Mouse (Mus musculus) CH12.LX (cell line): Measurements from ENCODE around the gene Glp2r. TPM values are rescaled to one million over a fixed set of nuclear protein-coding genes. Genes with fewer than 3 reads are reported as not detected.

Source experiments
- DNase-seq: peaks from one replicate; pipeline ENCODE4 v3.0.0-alpha.2; 2013; ENCODE audit errors: extremely low read depth
- H3K27ac ChIP-seq: 2 replicates; pipeline ENCODE4 v1.5.1; 2012; ENCODE audit warnings: low read depth, mild to moderate bottlenecking, control low read depth, moderate library complexity; ENCODE audit not compliant: insufficient read depth
- H3K27me3 ChIP-seq: replicated peaks from 2 replicates; pipeline ENCODE3; 2012; ENCODE audit warnings: inconsistent platforms
- H3K36me3 ChIP-seq, 2 experiments: replicated peaks in 1 of 2; 2 replicates each; pipeline versions ENCODE3 to v1.6.1; 2012; ENCODE audit warnings: inconsistent platforms in 1 of 2, low read length in 1 of 2, mild to moderate bottlenecking in 1 of 2, mixed read lengths in 1 of 2, moderate library complexity in 1 of 2; ENCODE audit not compliant: control insufficient read depth in 1 of 2, insufficient read depth in 1 of 2
- H3K4me1 ChIP-seq, 2 experiments: 2 replicates each; pipeline ENCODE4 v1.6.1; 2012; ENCODE audit warnings: inconsistent platforms in 1 of 2, moderate library complexity in 1 of 2; ENCODE audit not compliant: insufficient read depth in 2 of 2, control insufficient read depth in 1 of 2
- H3K4me2 ChIP-seq: 2 replicates; pipeline ENCODE4 v1.6.1; 2012; ENCODE audit warnings: low read depth, mild to moderate bottlenecking, control low read depth; ENCODE audit not compliant: poor library complexity, insufficient read depth, severe bottlenecking
- H3K4me3 ChIP-seq, 3 experiments: fragments of 150-350 bp in 1 of 3; sonication (generic) in 1 of 3; replicated peaks in 1 of 3; 2 replicates each; pipeline versions ENCODE3 to v1.5.1; 2011 to 2012; ENCODE audit warnings: low read depth in 2 of 3, low read length in 2 of 3, mild to moderate bottlenecking in 2 of 3, moderate library complexity in 2 of 3, control low read depth in 1 of 3, improper control_type of control experiment in 1 of 3, inconsistent platforms in 1 of 3, mixed read lengths in 1 of 3; ENCODE audit not compliant: poor library complexity in 1 of 3
- H3K79me2 ChIP-seq: replicated peaks from 2 replicates; pipeline ENCODE4 v1.6.1; 2012; ENCODE audit warnings: mild to moderate bottlenecking, moderate library complexity; ENCODE audit not compliant: control insufficient read depth, poor library complexity, insufficient read depth, severe bottlenecking; ENCODE audit errors: extremely low read depth
- H3K9ac ChIP-seq: 2 replicates; pipeline ENCODE4 v1.6.1; 2012; ENCODE audit warnings: low read depth, mild to moderate bottlenecking, control low read depth, moderate library complexity; ENCODE audit not compliant: insufficient read depth
- H3K9me3 ChIP-seq: replicated peaks from 2 replicates; pipeline ENCODE3; 2012; ENCODE audit warnings: low read length, inconsistent platforms, mixed read lengths
- BHLHE40 ChIP-seq: IDR thresholded peaks from 2 replicates; pipeline ENCODE4 v1.6.1; 2011; ENCODE audit warnings: mild to moderate bottlenecking, low read depth, low read length, improper control_type of control experiment
- CHD2 ChIP-seq: IDR thresholded peaks from 2 replicates; pipeline ENCODE4 v1.6.1; 2011; ENCODE audit warnings: low read length, improper control_type of control experiment
- E2F4 ChIP-seq: IDR thresholded peaks from 2 replicates; pipeline ENCODE4 v1.6.1; 2011; ENCODE audit warnings: low read depth, low read length, improper control_type of control experiment; ENCODE audit not compliant: insufficient replicate concordance
- EP300 ChIP-seq: IDR thresholded peaks from 2 replicates; pipeline ENCODE4 v1.6.1; 2011; ENCODE audit warnings: low read length, improper control_type of control experiment
- HCFC1 ChIP-seq: IDR thresholded peaks from 2 replicates; pipeline ENCODE4 v1.6.1; 2012; ENCODE audit warnings: low read depth, mild to moderate bottlenecking, inconsistent platforms, low read length, improper control_type of control experiment
- JUN ChIP-seq: IDR thresholded peaks from 2 replicates; pipeline ENCODE4 v1.6.1; 2011; ENCODE audit warnings: low read depth, mild to moderate bottlenecking, low read length, improper control_type of control experiment, moderate library complexity; ENCODE audit not compliant: insufficient read depth
- MAFK ChIP-seq: IDR thresholded peaks from 2 replicates; pipeline ENCODE4 v1.6.1; 2011; ENCODE audit warnings: low read length, improper control_type of control experiment; ENCODE audit not compliant: insufficient replicate concordance
- MAX ChIP-seq: IDR thresholded peaks from 2 replicates; pipeline ENCODE4 v1.6.1; 2011; ENCODE audit warnings: low read length, improper control_type of control experiment
- MAZ ChIP-seq: IDR thresholded peaks from 2 replicates; pipeline ENCODE4 v1.6.1; 2012; ENCODE audit warnings: low read depth, mild to moderate bottlenecking, inconsistent platforms, low read length, improper control_type of control experiment, moderate library complexity
- POLR2A ChIP-seq: IDR thresholded peaks from 2 replicates; pipeline ENCODE4 v1.6.1; 2011; ENCODE audit warnings: low read depth, mild to moderate bottlenecking, improper control_type of control experiment, low read length
- POLR2AphosphoS2 ChIP-seq: IDR thresholded peaks from 2 replicates; pipeline ENCODE4 v1.6.1; 2011; ENCODE audit warnings: low read depth, low read length, improper control_type of control experiment
- RAD21 ChIP-seq: IDR thresholded peaks from 2 replicates; pipeline ENCODE4 v1.6.1; 2011; ENCODE audit warnings: low read depth, mild to moderate bottlenecking, low read length, improper control_type of control experiment, moderate library complexity
- SIN3A ChIP-seq: IDR thresholded peaks from 2 replicates; pipeline ENCODE4 v1.6.1; 2012; ENCODE audit warnings: low read length, improper control_type of control experiment, inconsistent platforms
- USF2 ChIP-seq: conservative IDR thresholded peaks from 2 replicates; pipeline ENCODE4 v1.6.1; 2011; ENCODE audit warnings: low read depth, low read length, improper control_type of control experiment
- ZMIZ1 ChIP-seq: IDR thresholded peaks from 2 replicates; pipeline ENCODE4 v1.6.1; 2012; ENCODE audit warnings: low read depth, mild to moderate bottlenecking, inconsistent platforms, low read length, improper control_type of control experiment
- ZNF384 ChIP-seq: IDR thresholded peaks from 2 replicates; pipeline ENCODE4 v1.6.1; 2012; ENCODE audit warnings: low read depth, low read length, improper control_type of control experiment, inconsistent platforms
- dilution Hi-C: fragments of 300-500 bp; cut with MboI; formaldehyde crosslinking; loops from 2 replicates; pipeline ENCODE4 v1.14.3; 2020; ENCODE audit warnings: low sequenced_read_pairs; ENCODE audit not compliant: extremely low pct_unique_long_range_greater_than_20kb, extremely low pct_ligation_motif_present
- in situ Hi-C: fragments of 300-500 bp; cut with MboI; formaldehyde crosslinking; loops from 3 replicates; pipeline ENCODE4 v1.14.3; 2019; ENCODE audit warnings: low sequenced_read_pairs, low pct_ligation_motif_present, low pct_unique_long_range_greater_than_20kb, mixed read lengths
- polyA plus RNA-seq: library from polyadenylated mRNA; unstranded; fragments of >175 nt; gene quantifications from 2 replicates; pipeline ENCODE4 v1.2.1, GENCODE M21; 2012; ENCODE audit warnings: low read depth; ENCODE audit not compliant: insufficient read length
- total RNA-seq, 2 experiments: library from RNA; depleted of rRNA; stranded (reverse); fragments of 300-350 nt in 1 of 2; fragments of >200 nt in 1 of 2; gene quantifications; 2 replicates each; pipeline ENCODE4 v1.2.3; 2012 to 2014

The Glp2r gene
- total and polyA plus RNA-seq, 3 experiments: 0.04 to 0.09 (median 0.07) TPM

- no peaks in the 10 kb centered on the region for H3K27me3 ChIP-seq
- no peak overlapping the region for H3K9ac ChIP-seq
- H3K79me2 ChIP-seq: no peaks in the 10 kb centered on the region
- TF ChIP-seq EP300 (no peak), POLR2AphosphoS2 (no peak), POLR2A (no peak), SIN3A (no peak), MAZ (no peak), HCFC1 (no peak), MAFK (no peak), ZNF384 (no peak), E2F4 (no peak), MAX (no peak), CHD2 (no peak), JUN (no peak), RAD21 (no peak), BHLHE40 (no peak), ZMIZ1 (no peak), USF2 (no peak)
- in situ Hi-C loops (no loop called here), dilution Hi-C loops (no loop called here)
- peaks cover 2 to 18% of the 10 kb centered on the region in 2 experiments; a peak in 2 of 4 replicates for H3K4me1 ChIP-seq
- no peak overlapping the region for H3K27ac ChIP-seq
- no peak overlapping the region for H3K4me3 ChIP-seq
- no peak overlapping the region for H3K4me2 ChIP-seq
- H3K9me3 ChIP-seq: no peaks in the 10 kb centered on the region
- H3K36me3 ChIP-seq: peaks cover 0 to 40% of the 10 kb centered on the region in 2 experiments
- DNase-seq: no peak
These were observed 158.7 kb downstream of the Glp2r start for GRCm38 (mm10) chr11:67612158-67612839.

Other genes with a start within 250 kb of the Glp2r start
- not detected in 2 replicates for gene Rcvrn, start 75.8 kb downstream of the Glp2r start, total RNA-seq (2012; rRNA removed)
- gene Rcvrn, start 75.8 kb downstream of the Glp2r start, total RNA-seq (2014; rRNA removed): not detected in 2 replicates
- gene Rcvrn, start 75.8 kb downstream of the Glp2r start, polyA plus RNA-seq: not detected in 2 replicates
- gene Gsg1l2, start 3.5 kb upstream of the Glp2r start, total RNA-seq (2012; rRNA removed): not detected in 2 replicates
- not detected in 2 replicates for gene Gsg1l2, start 3.5 kb upstream of the Glp2r start, total RNA-seq (2014; rRNA removed)
- gene Gsg1l2, start 3.5 kb upstream of the Glp2r start, polyA plus RNA-seq: not detected in 2 replicates
- gene Dhrs7c, start 27.0 kb upstream of the Glp2r start, total RNA-seq (2012; rRNA removed): not detected in 2 replicates
- gene Dhrs7c, start 27.0 kb upstream of the Glp2r start, total RNA-seq (2014; rRNA removed): not detected in 2 replicates
- gene Dhrs7c, start 27.0 kb upstream of the Glp2r start, polyA plus RNA-seq: not detected in 2 replicates
- gene Usp43, start 151.0 kb upstream of the Glp2r start, total RNA-seq (2012; rRNA removed): not detected in 2 replicates
- gene Usp43, start 151.0 kb upstream of the Glp2r start, total RNA-seq (2014; rRNA removed): not detected in 2 replicates
- gene Usp43, start 151.0 kb upstream of the Glp2r start, polyA plus RNA-seq: not detected in 2 replicates
- gene Cfap52, start 194.5 kb upstream of the Glp2r start, total RNA-seq (2012; rRNA removed): not detected in 2 replicates
- not detected in 2 replicates for gene Cfap52, start 194.5 kb upstream of the Glp2r start, total RNA-seq (2014; rRNA removed)
- 0.20 TPM in 1 of 2 replicates, not detected in the other for gene Cfap52, start 194.5 kb upstream of the Glp2r start, polyA plus RNA-seq
- 33.5 and 35.2 TPM in 2 replicates for gene Stx8, start 195.0 kb upstream of the Glp2r start, total RNA-seq (2012; rRNA removed)
- gene Stx8, start 195.0 kb upstream of the Glp2r start, total RNA-seq (2014; rRNA removed): 31.8 and 39.2 TPM in 2 replicates
- 57.9 and 61.3 TPM in 2 replicates for gene Stx8, start 195.0 kb upstream of the Glp2r start, polyA plus RNA-seq